Mouse (Mus musculus) CD4-positive, CD25-positive, alpha-beta regulatory T cell, adult 2 months (primary cell): Measurements from ENCODE around the gene Pmf1.

Experiments used
- DNase-seq: peaks from one replicate; pipeline ENCODE4 v3.0.0-alpha.2; 2012; ENCODE audit warnings: low read depth, low spot score

The Pmf1 gene

GRCm38 (mm10) chr3:88409741-88410644 is at the start of gene Pmf1:
Gene Pmf1, minus strand, starts transcription at chr3:88410331.
- DNase-seq = peak; percentile 95

- DNase-seq = peak; percentile 14
Observed at GRCm38 (mm10) chr3:88458778-88459219, 48.7 kb upstream of the Pmf1 start.

- peak; percentile 65 for DNase-seq
Observed at GRCm38 (mm10) chr3:88456746-88457532, 46.8 kb upstream of the Pmf1 start.

GRCm38 (mm10) chr3:88456313-88456712 is 46.2 kb upstream of the Pmf1 start:
- DNase-seq = no peak

GRCm38 (mm10) chr3:88455588-88456264 is 45.6 kb upstream of the Pmf1 start:
- DNase-seq = peak; percentile 12

- DNase-seq = peak; percentile 32
Observed at GRCm38 (mm10) chr3:88454762-88455587, 44.8 kb upstream of the Pmf1 start.

- DNase-seq = peak; percentile 80
Observed at GRCm38 (mm10) chr3:88453986-88454385, 43.9 kb upstream of the Pmf1 start.

GRCm38 (mm10) chr3:88453369-88453768 is 43.2 kb upstream of the Pmf1 start:
- peak; percentile 73 for DNase-seq

GRCm38 (mm10) chr3:88452716-88453115 is 42.6 kb upstream of the Pmf1 start:
- DNase-seq = peak; percentile 21

- DNase-seq = peak; percentile 48
Observed at GRCm38 (mm10) chr3:88452246-88452645, 42.1 kb upstream of the Pmf1 start.

GRCm38 (mm10) chr3:88450379-88451131 is 40.4 kb upstream of the Pmf1 start:
- DNase-seq = no peak

GRCm38 (mm10) chr3:88449395-88450023 is 39.4 kb upstream of the Pmf1 start:
- no peak for DNase-seq

GRCm38 (mm10) chr3:88448443-88448842 is 38.3 kb upstream of the Pmf1 start:
- no peak for DNase-seq

GRCm38 (mm10) chr3:88447676-88448183 is 37.6 kb upstream of the Pmf1 start:
- no peak for DNase-seq

- no peak for DNase-seq
Observed at GRCm38 (mm10) chr3:88446471-88447123, 36.5 kb upstream of the Pmf1 start.

- DNase-seq = no peak
Observed at GRCm38 (mm10) chr3:88442888-88443287, 32.8 kb upstream of the Pmf1 start.

GRCm38 (mm10) chr3:88442488-88442887 is 32.4 kb upstream of the Pmf1 start:
- no peak for DNase-seq

- peak; percentile 79 for DNase-seq
Observed at GRCm38 (mm10) chr3:88440500-88441381, 30.6 kb upstream of the Pmf1 start.
